Mouse (Mus musculus): ENCODE data around the gene 1700017B05Rik. TPM values are rescaled to one million over a fixed set of nuclear protein-coding genes. Genes with fewer than 3 reads are reported as not detected.
"Not testable (repeated sequence)": the region's sequence is repeated elsewhere in the genome, so short reads cannot be mapped to it uniquely, and the experiment has no call there.

1700017B05Rik gene
- total RNA-seq (2014; fragmentation: Nextera tagmentation): 88.1 and 99.3 TPM in 2 replicates
- total RNA-seq (2017): 20.1 and 21.1 TPM in 2 replicates
- polyA plus RNA-seq (2012): 154 and 169 TPM in 2 replicates

- ATAC-seq (ENCODE audit: extremely low read depth, insufficient number of reproducible peaks, low FRiP score, poor library complexity, severe bottlenecking) (peak; percentile 30; the same call in 1 of the 2 replicates), DNase-seq (ENCODE audit: low spot score) (peak; percentile 88)
- Histone ChIP-seq H3K36me3 (replicated peaks) (peaks cover 42% of the 10 kb centered on the region), H3K27me3 (ENCODE audit: insufficient read depth, low read length) (peaks cover 18% of the 10 kb centered on the region), H3K4me1 (ENCODE audit: insufficient read depth, low read depth, low read length) (peaks cover 60% of the 10 kb centered on the region), H3K4me3 (ENCODE audit: low read depth, low read length) (peak within 1 kb of the TSS; percentile 91), H3K9me3 (replicated peaks) (no peaks in the 10 kb centered on the region)
- TF ChIP-seq CTCF (IDR thresholded peaks at IDR 0.05; ENCODE audit: low read depth, low read length) (peak; percentile 18; the same call in 1 of the 2 replicates), POLR2AphosphoS5 (IDR thresholded peaks at IDR 0.05; ENCODE audit: insufficient replicate concordance, low read depth, low read length) (no peak)
Measured at GRCm38 (mm10) chr9:57261913-57262794, at the start of gene 1700017B05Rik. Gene 1700017B05Rik, minus strand, starts transcription at chr9:57262612.

- no peaks in the 10 kb centered on the region for H3K36me3 ChIP-seq (replicated peaks)
- no peak overlapping the region for H3K4me3 ChIP-seq (ENCODE audit: low read depth, low read length)
- TF ChIP-seq GATA1 (IDR thresholded peaks at IDR 0.05; ENCODE audit: borderline replicate concordance, low read length) (no peak), TAL1 (conservative IDR thresholded peaks at IDR 0.05; ENCODE audit: low read depth, low read length) (no peak), GATA2 (IDR thresholded peaks at IDR 0.05; ENCODE audit: borderline replicate concordance, low read depth, low read length) (no peak), POLR2AphosphoS5 (IDR thresholded peaks at IDR 0.05; ENCODE audit: insufficient replicate concordance, low read depth, low read length) (no peak), CTCF (IDR thresholded peaks at IDR 0.05; ENCODE audit: low read depth, low read length) (no peak)
- no peak for DNase-seq (ENCODE audit: low spot score)
- ATAC-seq (ENCODE audit: extremely low read depth, insufficient number of reproducible peaks, low FRiP score, poor library complexity, severe bottlenecking): no peak
- H3K9me3 ChIP-seq (replicated peaks): no peaks in the 10 kb centered on the region
- H3K27me3 ChIP-seq (ENCODE audit: insufficient read depth, low read length): no peaks in the 10 kb centered on the region
- peaks cover 8% of the 10 kb centered on the region for H3K4me1 ChIP-seq (ENCODE audit: insufficient read depth, low read depth, low read length)
Measured at GRCm38 (mm10) chr9:57310895-57311294, 48.5 kb upstream of the 1700017B05Rik start.

DNA sequence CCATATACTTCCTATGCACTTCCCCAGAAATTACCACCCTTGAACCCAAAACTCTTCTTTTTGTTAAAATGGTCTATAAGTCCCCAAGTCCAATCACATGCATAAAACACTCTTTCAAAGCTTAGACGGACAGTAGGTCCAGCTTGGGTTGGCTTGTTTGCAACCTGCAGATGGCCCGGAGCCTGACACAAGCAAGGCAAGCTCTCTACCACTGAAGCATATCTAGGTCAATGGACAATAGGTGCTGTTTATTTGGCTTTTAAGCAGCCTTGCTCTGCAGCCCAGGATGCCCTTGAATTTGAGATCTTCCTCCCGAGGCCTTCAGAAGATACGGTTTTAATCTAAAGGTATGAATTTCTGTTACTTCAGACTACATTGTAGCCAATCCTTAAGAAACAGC lies 46.9 kb upstream of the 1700017B05Rik start:
- H3K9me3 ChIP-seq (replicated peaks): peaks cover 9% of the 10 kb centered on the region
- H3K36me3 ChIP-seq (replicated peaks): no peaks in the 10 kb centered on the region
- DNase-seq (ENCODE audit: low spot score) (no peak), ATAC-seq (ENCODE audit: extremely low read depth, insufficient number of reproducible peaks, low FRiP score, poor library complexity, severe bottlenecking) (no peak)
- TF ChIP-seq POLR2AphosphoS5 (IDR thresholded peaks at IDR 0.05; ENCODE audit: insufficient replicate concordance, low read depth, low read length): no peak
- TF ChIP-seq TAL1 (conservative IDR thresholded peaks at IDR 0.05; ENCODE audit: low read depth, low read length): no peak
- TF ChIP-seq CTCF (IDR thresholded peaks at IDR 0.05; ENCODE audit: low read depth, low read length): no peak
- no peak for TF ChIP-seq GATA2 (IDR thresholded peaks at IDR 0.05; ENCODE audit: borderline replicate concordance, low read depth, low read length)
- TF ChIP-seq GATA1 (IDR thresholded peaks at IDR 0.05; ENCODE audit: borderline replicate concordance, low read length): no peak
- peaks cover 7% of the 10 kb centered on the region for H3K4me1 ChIP-seq (ENCODE audit: insufficient read depth, low read depth, low read length)
- no peaks in the 10 kb centered on the region for H3K27me3 ChIP-seq (ENCODE audit: insufficient read depth, low read length)
- H3K4me3 ChIP-seq (ENCODE audit: low read depth, low read length): no peak overlapping the region

GRCm38 (mm10) chr9:57307456-57307855 lies 45.0 kb upstream of the 1700017B05Rik start:
- TF ChIP-seq POLR2AphosphoS5 (IDR thresholded peaks at IDR 0.05; ENCODE audit: insufficient replicate concordance, low read depth, low read length) (no peak), GATA2 (IDR thresholded peaks at IDR 0.05; ENCODE audit: borderline replicate concordance, low read depth, low read length) (no peak), GATA1 (IDR thresholded peaks at IDR 0.05; ENCODE audit: borderline replicate concordance, low read length) (no peak), TAL1 (conservative IDR thresholded peaks at IDR 0.05; ENCODE audit: low read depth, low read length) (no peak; the same call in 1 of the 2 replicates), CTCF (IDR thresholded peaks at IDR 0.05; ENCODE audit: low read depth, low read length) (no peak)
- ATAC-seq (ENCODE audit: extremely low read depth, insufficient number of reproducible peaks, low FRiP score, poor library complexity, severe bottlenecking): peak; percentile 85
- no peak overlapping the region for H3K4me3 ChIP-seq (ENCODE audit: low read depth, low read length)

GRCm38 (mm10) chr9:57304716-57305115 lies 42.3 kb upstream of the 1700017B05Rik start:
- H3K27me3 ChIP-seq (ENCODE audit: insufficient read depth, low read length); DNase-seq (ENCODE audit: low spot score); H3K36me3 ChIP-seq (replicated peaks); ATAC-seq (ENCODE audit: extremely low read depth, insufficient number of reproducible peaks, low FRiP score, poor library complexity, severe bottlenecking); H3K4me3 ChIP-seq (ENCODE audit: low read depth, low read length): not testable (repeated sequence)
- Histone ChIP-seq H3K9me3 (replicated peaks) (peaks cover 12% of the 10 kb centered on the region), H3K4me1 (ENCODE audit: insufficient read depth, low read depth, low read length) (peaks cover 34% of the 10 kb centered on the region)

More at GRCm38 (mm10) chr9:57307456-57307855, 45.0 kb upstream of the 1700017B05Rik start:
- no peaks in the 10 kb centered on the region for H3K27me3 ChIP-seq (ENCODE audit: insufficient read depth, low read length)
- peaks cover 12% of the 10 kb centered on the region for H3K4me1 ChIP-seq (ENCODE audit: insufficient read depth, low read depth, low read length)
- no peak for DNase-seq (ENCODE audit: low spot score)
- H3K36me3 ChIP-seq (replicated peaks): no peaks in the 10 kb centered on the region
- peaks cover 12% of the 10 kb centered on the region for H3K9me3 ChIP-seq (replicated peaks)

GRCm38 (mm10) chr9:57304251-57304650 lies 41.8 kb upstream of the 1700017B05Rik start:
- DNase-seq (ENCODE audit: low spot score) (no peak), ATAC-seq (ENCODE audit: extremely low read depth, insufficient number of reproducible peaks, low FRiP score, poor library complexity, severe bottlenecking) (no peak)
- Histone ChIP-seq H3K27me3 (ENCODE audit: insufficient read depth, low read length) (no peaks in the 10 kb centered on the region), H3K4me1 (ENCODE audit: insufficient read depth, low read depth, low read length) (peaks cover 39% of the 10 kb centered on the region), H3K36me3 (replicated peaks) (no peaks in the 10 kb centered on the region), H3K4me3 (ENCODE audit: low read depth, low read length) (no peak overlapping the region), H3K9me3 (replicated peaks) (peaks cover 12% of the 10 kb centered on the region)
- TF ChIP-seq GATA1 (IDR thresholded peaks at IDR 0.05; ENCODE audit: borderline replicate concordance, low read length) (no peak), GATA2 (IDR thresholded peaks at IDR 0.05; ENCODE audit: borderline replicate concordance, low read depth, low read length) (no peak), TAL1 (conservative IDR thresholded peaks at IDR 0.05; ENCODE audit: low read depth, low read length) (no peak)
